Mouse (Mus musculus): ENCODE results near the gene Ccdc183. TPM values are rescaled to one million over a fixed set of nuclear protein-coding genes. Genes with fewer than 3 reads are reported as not detected.

Ccdc183 gene
- polyA plus RNA-seq, 1 experiment from 2014 or later = 0.36 TPM

- H3K36me3 ChIP-seq = peaks cover 48% of the 10 kb centered on the region
- WGBS = 94% methylated on average over 5 of the region's 5 CpGs
Observed at GRCm38 (mm10) chr2:25602526-25602925, 15.0 kb downstream of the Ccdc183 start.

GRCm38 (mm10) chr2:25600037-25600436 is 17.4 kb downstream of the Ccdc183 start:
- H3K9me3 ChIP-seq = no peaks in the 10 kb centered on the region
- no peak for ATAC-seq (ENCODE audit: low FRiP score, low read depth)
- no peaks in the 10 kb centered on the region for H3K27me3 ChIP-seq
- peaks cover 73% of the 10 kb centered on the region for H3K36me3 ChIP-seq
- H3K4me1 ChIP-seq = no peaks in the 10 kb centered on the region
- no peak overlapping the region for H3K4me3 ChIP-seq
- H3K9ac ChIP-seq (replicated peaks) = no peak overlapping the region
- no peak overlapping the region for H3K27ac ChIP-seq (replicated peaks)
- no peak overlapping the region for H3K4me2 ChIP-seq (replicated peaks)
- WGBS = 96% methylated on average over 2 of the region's 2 CpGs

More at GRCm38 (mm10) chr2:25602526-25602925, 15.0 kb downstream of the Ccdc183 start:
- ATAC-seq (ENCODE audit: low FRiP score, low read depth) = no peak
- Histone ChIP-seq H3K9me3 (no peaks in the 10 kb centered on the region), H3K27ac (replicated peaks) (no peak overlapping the region), H3K27me3 (no peaks in the 10 kb centered on the region), H3K9ac (replicated peaks) (no peak overlapping the region), H3K4me1 (peaks cover 14% of the 10 kb centered on the region), H3K4me2 (replicated peaks) (no peak overlapping the region), H3K4me3 (no peak overlapping the region)

DNA sequence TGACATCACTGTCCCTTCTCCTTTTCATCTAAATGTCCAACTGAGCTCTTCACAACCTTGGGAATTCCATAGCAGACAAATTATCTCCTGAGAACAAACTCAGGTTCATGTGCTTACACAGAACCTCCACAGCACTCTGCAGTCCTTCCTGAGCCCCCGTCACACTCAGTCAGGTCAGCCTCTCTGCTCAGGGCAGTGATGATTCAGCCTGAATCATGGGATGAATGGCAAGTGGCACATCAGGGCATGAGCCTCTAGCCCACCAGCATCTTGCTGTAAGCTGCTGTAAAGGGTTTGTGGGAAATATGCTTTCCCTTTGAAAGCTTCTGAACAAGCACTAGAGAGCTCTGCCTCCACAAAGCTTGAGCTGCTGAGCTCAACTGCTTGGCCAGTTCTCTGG is 18.7 kb downstream of the Ccdc183 start:
- H3K9me3 ChIP-seq = no peaks in the 10 kb centered on the region
- ATAC-seq (ENCODE audit: low FRiP score, low read depth) = no peak
- peaks cover 80% of the 10 kb centered on the region for H3K36me3 ChIP-seq

GRCm38 (mm10) chr2:25596765-25597510 is 20.5 kb downstream of the Ccdc183 start:
- H3K4me2 ChIP-seq (replicated peaks) = no peak overlapping the region
- H3K36me3 ChIP-seq = peaks cover 94% of the 10 kb centered on the region
- H3K9me3 ChIP-seq = no peaks in the 10 kb centered on the region
- ATAC-seq (ENCODE audit: low FRiP score, low read depth) = no peak
- H3K9ac ChIP-seq (replicated peaks) = no peak overlapping the region
- no peak overlapping the region for H3K27ac ChIP-seq (replicated peaks)
- H3K4me3 ChIP-seq = no peak overlapping the region
- H3K4me1 ChIP-seq = no peaks in the 10 kb centered on the region
- no peaks in the 10 kb centered on the region for H3K27me3 ChIP-seq
- WGBS = 98% methylated on average over 5 of the region's 5 CpGs

More for the DNA sequence above, 18.7 kb downstream of the Ccdc183 start:
- H3K4me1 ChIP-seq = no peaks in the 10 kb centered on the region
- H3K27ac ChIP-seq (replicated peaks) = no peak overlapping the region
- H3K9ac ChIP-seq (replicated peaks) = no peak overlapping the region
- no peaks in the 10 kb centered on the region for H3K27me3 ChIP-seq
- H3K4me2 ChIP-seq (replicated peaks) = no peak overlapping the region
- H3K4me3 ChIP-seq = no peak overlapping the region
- WGBS = 90% methylated on average over 1 of the region's 1 CpGs

DNA sequence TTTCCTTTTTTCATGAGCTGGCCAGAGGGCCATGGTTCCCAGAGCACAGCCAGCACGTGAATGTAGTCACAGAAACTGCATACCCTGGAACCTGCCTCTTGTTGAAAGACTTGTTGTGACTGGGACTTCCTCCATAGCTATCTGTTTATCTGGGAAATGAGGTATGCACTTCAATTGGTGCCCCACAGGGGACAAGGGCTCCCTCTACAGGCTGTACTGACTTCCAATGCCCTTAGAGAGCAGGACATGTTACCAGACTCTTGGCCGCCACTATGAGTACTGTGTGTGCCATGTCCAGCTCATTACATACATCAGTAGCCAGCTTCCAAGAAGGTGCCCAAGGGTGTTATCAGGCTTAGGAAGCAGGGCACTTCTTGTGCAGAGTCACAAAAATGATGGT is 25.6 kb downstream of the Ccdc183 start:
- Histone ChIP-seq H3K4me1 (no peaks in the 10 kb centered on the region), H3K4me3 (no peak overlapping the region), H3K9ac (replicated peaks) (no peak overlapping the region), H3K27ac (replicated peaks) (no peak overlapping the region), H3K36me3 (peaks cover 87% of the 10 kb centered on the region), H3K9me3 (no peaks in the 10 kb centered on the region), H3K4me2 (replicated peaks) (no peak overlapping the region), H3K27me3 (no peaks in the 10 kb centered on the region)
- ATAC-seq (ENCODE audit: low FRiP score, low read depth) = no peak
- 89% methylated on average over 2 of the region's 2 CpGs for WGBS

- Histone ChIP-seq H3K9me3 (no peaks in the 10 kb centered on the region), H3K4me3 (no peak overlapping the region), H3K27me3 (no peaks in the 10 kb centered on the region), H3K4me2 (replicated peaks) (no peak overlapping the region), H3K4me1 (no peaks in the 10 kb centered on the region), H3K36me3 (peaks cover 90% of the 10 kb centered on the region), H3K27ac (replicated peaks) (no peak overlapping the region), H3K9ac (replicated peaks) (no peak overlapping the region)
- ATAC-seq (ENCODE audit: low FRiP score, low read depth) = no peak
- 93% methylated on average over 8 of the region's 8 CpGs for WGBS
Observed at GRCm38 (mm10) chr2:25588227-25588907, 29.1 kb downstream of the Ccdc183 start.

DNA sequence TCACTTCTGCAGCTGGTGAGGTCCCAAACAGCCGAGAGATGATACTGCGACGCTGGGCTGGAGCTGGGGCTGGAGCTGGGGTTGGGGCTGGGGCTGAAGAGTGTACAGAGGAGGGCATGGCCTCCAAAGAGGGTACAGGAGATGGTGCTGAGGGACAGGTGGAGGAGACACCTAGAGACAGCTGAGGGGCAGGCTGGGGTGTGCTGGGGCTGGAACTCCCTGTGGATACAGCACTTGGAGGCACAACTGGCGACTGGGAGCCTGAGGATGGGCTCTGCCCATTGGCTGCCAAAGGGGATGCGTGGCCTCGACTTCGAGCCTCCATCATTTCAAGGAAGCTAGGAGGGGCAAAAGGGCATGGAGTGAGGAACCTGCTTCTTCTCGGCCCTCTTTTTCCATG is 30.2 kb downstream of the Ccdc183 start:
- no peak for ATAC-seq (ENCODE audit: low FRiP score, low read depth)
- Histone ChIP-seq H3K9me3 (no peaks in the 10 kb centered on the region), H3K4me3 (no peak overlapping the region), H3K36me3 (peaks cover 85% of the 10 kb centered on the region), H3K27ac (replicated peaks) (no peak overlapping the region), H3K4me2 (replicated peaks) (no peak overlapping the region), H3K4me1 (peaks cover 7% of the 10 kb centered on the region), H3K27me3 (no peaks in the 10 kb centered on the region; the same call in 1 of the 2 replicates), H3K9ac (replicated peaks) (no peak overlapping the region)
- 89% methylated on average over 8 of the region's 8 CpGs for WGBS

DNA sequence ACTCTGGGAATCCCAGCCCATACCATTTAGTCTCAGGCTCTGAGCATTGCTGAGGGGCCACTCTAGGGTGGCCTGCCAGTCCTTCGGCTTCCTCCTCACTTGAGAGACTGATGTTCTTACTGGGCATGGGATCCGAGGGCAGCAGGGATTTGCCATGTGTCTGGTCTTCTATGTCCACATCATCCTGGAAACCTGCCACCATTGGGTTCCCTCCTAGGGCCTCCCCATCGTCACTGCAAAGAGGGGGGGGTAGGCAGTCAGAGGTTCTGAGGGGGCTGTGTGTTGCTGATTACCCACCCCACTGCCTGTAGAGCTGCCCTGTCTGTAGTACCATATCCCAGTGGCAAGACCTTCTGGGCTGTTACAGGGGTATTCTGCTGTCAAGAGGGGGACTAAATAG is 31.9 kb downstream of the Ccdc183 start:
- peaks cover 9% of the 10 kb centered on the region for H3K27me3 ChIP-seq
- no peak overlapping the region for H3K4me3 ChIP-seq
- no peak overlapping the region for H3K27ac ChIP-seq (replicated peaks)
- WGBS = 90% methylated on average over 3 of the region's 3 CpGs
- no peak overlapping the region for H3K4me2 ChIP-seq (replicated peaks)
- no peaks in the 10 kb centered on the region for H3K9me3 ChIP-seq
- H3K36me3 ChIP-seq = peaks cover 68% of the 10 kb centered on the region
- ATAC-seq (ENCODE audit: low FRiP score, low read depth) = no peak
- H3K4me1 ChIP-seq = peaks cover 18% of the 10 kb centered on the region
- H3K9ac ChIP-seq (replicated peaks) = no peak overlapping the region

- no peak for ATAC-seq (ENCODE audit: low FRiP score, low read depth)
- peaks cover 16% of the 10 kb centered on the region for H3K27me3 ChIP-seq
- H3K9me3 ChIP-seq = no peaks in the 10 kb centered on the region
- H3K4me1 ChIP-seq = peaks cover 19% of the 10 kb centered on the region
- H3K27ac ChIP-seq (replicated peaks) = no peak overlapping the region
- no peak overlapping the region for H3K4me3 ChIP-seq
- 84% methylated on average over 4 of the region's 4 CpGs for WGBS
- H3K36me3 ChIP-seq = peaks cover 61% of the 10 kb centered on the region
- no peak overlapping the region for H3K9ac ChIP-seq (replicated peaks)
- no peak overlapping the region for H3K4me2 ChIP-seq (replicated peaks)
Observed at GRCm38 (mm10) chr2:25584856-25585255, 32.6 kb downstream of the Ccdc183 start.

GRCm38 (mm10) chr2:25584152-25584551 is 33.3 kb downstream of the Ccdc183 start:
- Histone ChIP-seq H3K9ac (replicated peaks) (no peak overlapping the region), H3K9me3 (no peaks in the 10 kb centered on the region), H3K4me1 (peaks cover 26% of the 10 kb centered on the region), H3K27me3 (peaks cover 23% of the 10 kb centered on the region), H3K27ac (replicated peaks) (no peak overlapping the region), H3K4me2 (replicated peaks) (no peak overlapping the region), H3K4me3 (no peak overlapping the region), H3K36me3 (peaks cover 56% of the 10 kb centered on the region)
- 92% methylated on average over 3 of the region's 3 CpGs for WGBS
- ATAC-seq (ENCODE audit: low FRiP score, low read depth) = no peak

DNA sequence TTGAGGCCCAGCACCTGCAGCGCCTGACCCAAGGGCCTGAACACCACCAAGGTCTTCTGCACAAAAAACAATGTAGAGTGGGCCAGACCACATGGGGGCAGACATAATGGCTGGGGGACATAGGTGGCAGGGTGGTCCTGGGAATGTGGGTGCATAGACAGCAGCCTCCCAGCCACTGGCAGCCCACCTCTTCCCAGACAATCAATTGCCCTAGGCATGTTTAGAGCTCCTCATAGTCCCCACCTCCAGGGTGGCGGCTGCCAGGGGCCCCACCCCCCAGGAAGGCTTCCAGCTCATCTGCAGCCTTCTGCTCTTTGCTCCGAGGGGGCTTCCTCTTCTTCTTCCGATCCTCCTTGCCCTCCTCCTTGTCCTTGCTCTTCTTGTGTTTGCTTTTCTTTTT is 33.9 kb downstream of the Ccdc183 start:
- Histone ChIP-seq H3K4me1 (peaks cover 27% of the 10 kb centered on the region), H3K27me3 (peaks cover 29% of the 10 kb centered on the region), H3K36me3 (peaks cover 55% of the 10 kb centered on the region), H3K4me3 (no peak overlapping the region), H3K9ac (replicated peaks) (no peak overlapping the region), H3K4me2 (replicated peaks) (no peak overlapping the region), H3K27ac (replicated peaks) (no peak overlapping the region), H3K9me3 (no peaks in the 10 kb centered on the region)
- WGBS = 77% methylated on average over 4 of the region's 4 CpGs
- ATAC-seq (ENCODE audit: low FRiP score, low read depth) = no peak

DNA sequence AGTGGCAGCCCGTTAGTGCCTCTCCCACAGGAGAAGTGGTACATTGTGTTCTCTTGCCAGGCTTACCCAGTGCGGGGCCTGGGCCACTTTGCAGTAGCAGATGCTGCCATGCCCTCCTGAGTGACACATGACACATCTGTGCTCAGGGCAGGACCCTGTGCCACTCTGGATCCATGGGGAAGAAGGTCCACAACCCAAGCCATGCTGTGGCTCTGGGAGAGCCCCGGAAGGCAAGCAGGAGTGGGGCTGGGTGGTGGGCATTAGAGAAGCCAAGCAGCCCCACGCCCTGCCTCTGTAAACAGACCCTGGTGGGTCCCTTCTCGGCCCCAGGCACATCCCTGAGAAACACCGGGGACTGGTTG is 34.4 kb downstream of the Ccdc183 start:
- H3K9me3 ChIP-seq = no peaks in the 10 kb centered on the region
- H3K9ac ChIP-seq (replicated peaks) = no peak overlapping the region
- H3K4me3 ChIP-seq = no peak overlapping the region
- ATAC-seq (ENCODE audit: low FRiP score, low read depth) = no peak
- no peak overlapping the region for H3K4me2 ChIP-seq (replicated peaks)
- H3K27ac ChIP-seq (replicated peaks) = no peak overlapping the region
- peaks cover 50% of the 10 kb centered on the region for H3K36me3 ChIP-seq
- WGBS = 84% methylated on average over 6 of the region's 6 CpGs
- H3K4me1 ChIP-seq = peaks cover 31% of the 10 kb centered on the region
- peaks cover 34% of the 10 kb centered on the region for H3K27me3 ChIP-seq
